Mouse (Mus musculus) lung, postnatal 10 days (tissue): ENCODE measurements around the gene Fxyd4.

Experiments used
- DNase-seq: peaks from one replicate; pipeline ENCODE4 v3.0.0; 2021

Fxyd4 gene

DNA sequence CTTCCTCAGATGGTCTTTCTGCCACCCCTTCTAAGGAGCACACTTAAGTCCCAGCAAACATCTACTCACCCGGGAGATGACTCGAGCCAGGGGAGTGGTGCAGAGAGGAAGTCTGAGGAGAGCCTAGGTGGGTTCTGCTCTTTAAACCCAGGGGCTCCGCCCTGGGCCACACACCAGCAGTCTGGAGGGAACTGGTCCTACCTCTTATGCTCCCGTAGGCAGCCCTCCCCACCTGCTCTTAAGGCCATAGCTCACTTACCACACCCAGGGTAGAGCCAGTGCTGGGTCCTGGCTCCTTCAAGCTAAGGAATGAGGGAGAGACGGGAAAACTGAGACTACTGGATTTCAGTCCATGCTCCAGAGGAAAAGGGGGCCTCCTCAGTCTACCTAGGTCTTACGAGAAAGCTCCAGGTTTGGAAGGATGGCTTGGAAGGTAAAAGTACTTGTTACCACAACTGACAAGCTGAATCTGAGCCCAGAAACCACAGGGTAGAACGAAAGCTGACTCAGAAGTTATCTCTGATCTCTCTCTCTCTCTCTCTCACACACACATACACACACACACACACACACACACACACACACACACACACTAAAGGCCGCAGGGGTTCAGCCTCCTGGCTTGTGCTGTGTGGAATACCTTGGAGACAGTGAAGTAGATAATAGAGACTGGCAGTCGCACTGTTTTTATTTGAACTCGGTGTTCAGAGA, at the start of gene Fxyd4:
Fxyd4 (minus strand) TSS at position 471 of the 711 bp plus-strand sequence.
- peak; percentile 38 for DNase-seq

- no peak for DNase-seq
Measured at GRCm38 (mm10) chr6:117987173-117987572, 49.7 kb upstream of the Fxyd4 start.

DNA sequence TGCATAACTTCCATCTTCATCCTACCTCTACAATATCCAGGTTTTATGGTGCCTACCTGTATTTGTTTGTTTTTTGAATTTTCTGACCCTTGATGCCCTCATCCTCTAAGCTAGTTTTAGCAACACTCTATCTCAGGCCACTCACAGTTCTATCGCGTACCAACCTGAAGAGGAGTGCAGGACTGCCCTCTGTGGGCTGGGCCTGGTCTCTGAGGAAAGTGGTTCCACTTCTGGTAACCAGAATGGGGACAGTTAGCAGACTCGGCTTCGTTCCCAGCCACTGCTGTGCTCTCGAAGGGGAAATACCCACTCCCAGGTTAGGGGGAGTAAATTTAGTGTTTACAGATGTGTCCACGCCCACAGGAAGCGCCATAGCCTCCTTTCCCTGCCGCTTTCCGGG, 29.2 kb upstream of the Fxyd4 start:
- DNase-seq: peak; percentile 19

- DNase-seq: no peak
Measured at GRCm38 (mm10) chr6:117963201-117963600, 25.7 kb upstream of the Fxyd4 start.

DNA sequence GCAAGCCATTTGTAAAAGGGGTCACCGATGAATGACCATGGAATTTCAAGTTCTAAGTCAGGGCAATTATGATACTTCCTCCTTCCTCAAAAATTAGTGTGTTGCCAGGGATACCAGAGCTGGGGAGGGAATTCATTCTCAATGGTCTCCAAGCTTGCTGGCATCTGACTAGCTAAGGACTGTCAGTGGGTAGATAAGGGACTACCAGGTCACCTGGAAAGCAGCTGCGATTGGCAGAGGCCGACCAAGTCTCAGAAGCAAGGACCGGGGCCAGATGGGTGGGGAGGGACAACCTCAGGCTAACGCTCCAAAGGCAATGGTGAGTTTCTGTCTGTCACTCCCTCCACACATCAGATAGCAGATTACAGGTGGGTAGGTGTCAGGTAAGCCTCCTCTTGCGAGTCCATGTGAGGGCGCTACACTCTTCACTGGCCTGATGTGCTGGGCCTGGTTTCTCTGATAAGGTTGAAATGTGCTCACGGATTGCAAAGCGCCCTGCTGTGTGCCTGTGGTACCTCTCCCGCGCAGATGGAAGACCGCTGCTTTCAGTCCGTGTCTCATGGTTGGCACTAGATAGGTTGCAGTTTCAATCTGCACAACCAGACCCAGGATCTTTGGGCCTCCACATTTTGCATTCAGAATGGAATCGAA, 19.5 kb upstream of the Fxyd4 start:
- no peak for DNase-seq

GRCm38 (mm10) chr6:117956161-117956560, 18.7 kb upstream of the Fxyd4 start:
- no peak for DNase-seq

DNA sequence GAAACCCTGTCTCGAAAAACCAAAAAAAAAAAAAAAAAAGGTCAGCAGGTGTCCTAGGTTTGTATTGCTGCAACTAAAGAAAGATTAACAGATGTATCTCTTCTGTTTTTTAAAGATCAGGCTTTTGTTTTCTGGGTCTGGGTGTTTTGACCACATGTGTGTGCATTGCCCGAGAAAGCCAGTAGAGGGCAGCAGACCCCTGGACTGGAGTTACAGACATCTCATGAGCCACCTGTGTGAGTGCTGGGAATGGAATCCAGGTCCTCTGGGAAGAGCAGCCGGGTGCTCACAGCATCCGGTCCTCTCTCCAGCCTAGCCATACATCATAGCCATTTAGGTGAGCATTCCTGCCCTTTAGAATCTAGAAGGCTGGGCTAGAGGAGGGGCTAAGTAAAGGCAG, 14.8 kb upstream of the Fxyd4 start:
- no peak for DNase-seq

DNA sequence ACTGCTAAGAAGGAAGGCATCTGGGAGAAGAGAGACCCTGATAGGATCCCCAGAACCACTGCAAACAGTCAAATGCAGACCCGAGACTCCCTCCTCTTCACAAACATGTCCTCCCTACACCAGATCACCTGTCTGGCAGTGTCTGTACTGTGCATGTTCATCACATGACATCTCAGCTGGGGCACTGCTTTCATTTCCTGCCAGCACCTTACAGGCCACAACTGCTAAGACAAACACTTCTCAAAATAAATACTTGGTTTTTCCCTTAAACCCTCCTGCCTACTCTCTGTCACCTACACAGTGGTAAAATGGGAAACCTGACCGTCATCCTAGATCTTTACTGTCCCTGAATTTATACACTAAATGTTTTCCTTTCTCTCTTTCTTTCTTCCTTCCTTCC, 6.4 kb upstream of the Fxyd4 start:
- DNase-seq: no peak

DNA sequence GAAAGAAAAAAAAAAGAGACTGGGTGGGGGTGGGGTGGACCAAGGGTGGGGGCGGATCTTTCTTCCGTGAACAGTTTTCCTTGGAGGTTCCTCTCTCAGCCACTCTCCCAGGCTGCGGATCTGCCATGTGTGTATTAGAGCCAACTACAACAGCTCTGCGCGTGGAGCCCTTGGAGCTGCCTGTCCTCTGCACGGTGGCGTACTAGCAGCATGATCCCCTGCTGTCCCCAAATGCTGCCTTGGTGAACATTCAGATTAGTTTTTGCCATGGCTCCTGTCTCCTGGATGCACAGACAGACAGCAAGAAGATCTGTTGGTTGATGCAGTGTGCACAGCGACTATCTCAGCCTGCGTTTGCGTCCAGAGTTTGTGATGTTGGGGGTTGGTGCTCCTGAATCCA, 5.3 kb upstream of the Fxyd4 start:
- DNase-seq: no peak

DNA sequence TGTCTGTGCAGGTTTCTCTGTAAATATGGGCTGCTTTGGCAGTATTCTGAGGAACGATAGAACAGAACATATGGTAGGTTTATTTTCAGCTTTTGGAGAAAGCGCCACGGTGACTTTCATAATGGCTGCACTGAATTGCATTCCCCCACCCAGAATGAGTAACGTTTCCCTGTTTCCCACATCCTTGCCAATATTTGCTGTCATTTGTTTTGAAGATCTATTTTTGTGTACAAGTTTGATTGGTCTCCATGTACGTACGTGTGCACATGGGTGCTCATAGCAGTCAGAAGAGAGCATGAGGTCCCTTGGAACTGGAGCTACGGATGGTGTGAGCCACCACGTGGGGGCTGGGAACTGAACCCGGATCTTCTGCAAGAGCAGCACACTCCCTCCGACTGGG, 1.5 kb upstream of the Fxyd4 start:
- no peak for DNase-seq

DNA sequence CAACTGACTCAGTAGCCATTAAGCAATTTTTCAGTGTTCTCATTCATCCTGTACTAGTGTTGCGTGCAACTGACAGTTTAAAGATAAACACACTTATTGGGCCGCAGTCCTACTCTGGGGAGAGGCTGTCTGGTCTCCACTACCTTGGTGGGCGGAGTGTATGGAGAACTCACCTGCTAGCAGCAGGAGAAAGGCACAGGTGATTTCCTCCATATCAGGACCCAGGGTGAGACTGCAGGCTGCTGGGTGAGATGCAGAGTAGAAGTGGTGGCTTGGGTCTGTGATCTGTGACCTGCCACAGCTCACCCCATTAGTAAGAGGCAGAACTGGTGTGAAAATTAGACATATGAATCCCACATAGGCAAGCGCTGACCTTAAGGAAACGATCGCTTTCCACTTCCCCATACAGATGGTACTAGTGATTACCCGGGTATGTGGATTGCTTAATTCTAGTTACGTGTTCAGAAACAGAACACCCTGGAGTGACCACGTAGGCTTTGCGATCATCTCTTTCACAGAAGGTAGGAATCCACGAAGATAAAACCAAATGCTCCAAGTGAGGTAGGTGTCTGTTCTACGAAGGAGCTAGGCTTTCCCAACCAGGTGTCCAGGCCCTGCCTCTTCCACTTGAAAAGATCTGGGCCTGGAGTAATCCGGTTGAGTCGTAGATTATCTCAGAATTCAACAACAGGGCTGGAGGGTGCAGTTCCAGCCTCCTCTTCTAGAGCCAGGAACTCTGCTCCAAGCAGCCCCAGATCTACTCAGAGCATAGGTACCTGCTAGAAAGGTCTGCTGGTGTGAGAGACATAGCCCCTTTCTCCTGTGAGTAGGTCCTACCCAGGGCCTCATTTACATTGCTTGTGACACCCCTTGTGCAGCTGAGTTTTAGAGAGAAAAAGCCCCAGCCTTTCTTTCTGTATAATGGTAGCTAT, 1.5 kb downstream of the Fxyd4 start:
- no peak for DNase-seq

GRCm38 (mm10) chr6:117934301-117934700, 3.2 kb downstream of the Fxyd4 start:
- DNase-seq: no peak

DNA sequence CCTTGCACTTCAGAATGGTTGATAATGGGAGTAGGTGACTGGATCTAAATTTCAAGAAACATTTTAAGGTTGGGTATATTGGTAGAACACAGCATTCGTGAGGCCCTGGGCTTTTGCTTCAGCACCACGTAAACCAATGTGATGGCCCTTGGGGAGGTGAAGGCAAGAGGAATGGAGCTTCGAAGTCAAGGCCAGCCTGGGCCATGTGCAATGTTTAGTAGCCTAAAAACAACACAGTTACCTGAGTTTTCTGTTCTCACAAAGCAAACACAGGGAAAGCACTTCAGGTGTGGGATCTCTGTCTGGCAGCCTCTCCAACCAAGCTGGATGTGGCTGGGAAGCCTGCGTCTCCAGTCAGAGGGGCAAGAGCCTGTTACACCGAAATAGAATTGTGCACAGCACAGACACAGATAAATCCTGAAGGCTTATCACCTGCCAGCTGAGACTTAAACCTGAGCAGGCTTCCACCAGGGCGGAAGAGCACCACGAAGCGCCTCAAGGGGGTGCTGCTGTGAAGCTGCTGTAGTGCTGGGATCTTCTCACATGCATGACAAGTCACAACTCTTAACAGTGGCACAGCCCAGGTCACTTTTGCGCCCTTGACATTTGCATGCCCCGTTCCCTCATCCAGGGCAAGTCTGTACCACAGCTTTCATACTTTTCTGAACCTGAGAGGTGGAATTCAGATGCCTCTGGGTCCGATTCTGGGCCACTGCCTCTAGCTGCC, 5.0 kb downstream of the Fxyd4 start:
- DNase-seq: peak; percentile 36

DNA sequence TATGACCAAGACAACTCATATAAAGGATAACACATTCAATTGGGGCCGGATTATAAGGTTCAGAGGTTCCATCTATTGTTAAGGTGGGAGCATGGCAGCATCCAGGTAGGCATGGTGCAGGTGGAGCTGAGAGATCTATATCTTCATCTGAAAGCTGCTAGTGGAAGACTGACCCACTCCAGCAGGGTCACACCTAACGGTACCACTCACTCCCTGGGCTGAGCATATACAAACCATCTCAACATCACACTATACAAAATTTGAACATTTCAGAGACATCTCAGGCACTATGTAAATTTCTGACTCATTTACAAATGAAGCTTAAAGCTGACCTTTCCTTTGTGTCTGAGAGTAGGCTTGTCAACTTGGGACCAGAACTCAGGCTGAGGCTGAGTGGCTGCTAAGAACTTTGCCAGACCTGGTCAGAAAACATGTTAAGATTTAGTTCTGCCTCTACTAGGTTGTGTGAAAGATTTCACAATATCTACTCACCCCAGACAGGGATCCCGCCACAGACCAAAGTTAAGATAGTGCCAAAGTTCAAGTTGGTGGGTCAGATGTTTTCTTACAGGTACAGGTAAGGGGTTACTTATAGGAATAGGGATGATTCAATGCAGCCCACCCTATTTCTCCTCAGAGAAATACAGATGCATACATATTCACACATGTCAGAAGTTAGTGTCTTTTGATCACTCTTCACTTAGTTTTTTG, 7.4 kb downstream of the Fxyd4 start:
- DNase-seq: no peak

DNA sequence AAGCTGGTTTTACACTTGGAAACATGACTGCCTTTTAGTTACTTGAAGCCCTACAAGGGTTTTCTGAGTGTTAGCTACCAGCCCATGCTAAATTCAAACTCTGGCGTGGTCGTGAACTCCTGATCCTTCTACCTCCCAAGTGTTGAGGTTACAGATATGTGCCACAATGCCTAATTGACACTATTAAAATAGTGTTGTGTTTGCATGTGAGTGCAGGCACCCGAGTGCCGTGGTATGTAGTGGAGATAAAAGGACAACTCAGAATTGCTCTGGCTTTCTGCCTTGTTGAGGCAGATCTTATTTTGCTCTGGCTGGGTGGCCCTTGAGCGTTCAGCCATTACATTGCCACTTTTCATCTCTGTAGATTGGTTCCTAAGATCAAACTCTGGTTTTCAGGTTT, 8.7 kb downstream of the Fxyd4 start:
- DNase-seq: no peak

- DNase-seq: no peak
Measured at GRCm38 (mm10) chr6:117927955-117928354, 9.5 kb downstream of the Fxyd4 start.

- no peak for DNase-seq
Measured at GRCm38 (mm10) chr6:117926871-117927491, 10.5 kb downstream of the Fxyd4 start.

DNA sequence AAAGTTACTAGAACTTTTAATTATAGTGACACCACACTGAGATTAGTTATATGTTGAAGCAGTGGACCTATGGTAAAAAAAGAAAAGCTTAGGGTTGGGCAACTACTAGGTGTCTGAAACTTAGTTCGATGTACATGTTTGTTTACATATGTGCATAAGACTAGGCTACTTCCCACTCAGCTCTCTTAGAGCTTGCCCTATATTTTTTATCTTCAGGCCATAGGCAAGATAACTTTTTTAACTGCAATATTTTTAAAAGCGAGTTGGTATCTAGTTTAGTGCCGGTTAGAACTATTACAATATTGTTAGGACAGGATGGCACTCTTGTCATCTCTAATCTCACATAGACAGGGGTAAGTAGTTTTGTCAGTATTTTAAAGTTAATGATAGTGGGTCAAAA, 15.5 kb downstream of the Fxyd4 start:
- DNase-seq: no peak

DNA sequence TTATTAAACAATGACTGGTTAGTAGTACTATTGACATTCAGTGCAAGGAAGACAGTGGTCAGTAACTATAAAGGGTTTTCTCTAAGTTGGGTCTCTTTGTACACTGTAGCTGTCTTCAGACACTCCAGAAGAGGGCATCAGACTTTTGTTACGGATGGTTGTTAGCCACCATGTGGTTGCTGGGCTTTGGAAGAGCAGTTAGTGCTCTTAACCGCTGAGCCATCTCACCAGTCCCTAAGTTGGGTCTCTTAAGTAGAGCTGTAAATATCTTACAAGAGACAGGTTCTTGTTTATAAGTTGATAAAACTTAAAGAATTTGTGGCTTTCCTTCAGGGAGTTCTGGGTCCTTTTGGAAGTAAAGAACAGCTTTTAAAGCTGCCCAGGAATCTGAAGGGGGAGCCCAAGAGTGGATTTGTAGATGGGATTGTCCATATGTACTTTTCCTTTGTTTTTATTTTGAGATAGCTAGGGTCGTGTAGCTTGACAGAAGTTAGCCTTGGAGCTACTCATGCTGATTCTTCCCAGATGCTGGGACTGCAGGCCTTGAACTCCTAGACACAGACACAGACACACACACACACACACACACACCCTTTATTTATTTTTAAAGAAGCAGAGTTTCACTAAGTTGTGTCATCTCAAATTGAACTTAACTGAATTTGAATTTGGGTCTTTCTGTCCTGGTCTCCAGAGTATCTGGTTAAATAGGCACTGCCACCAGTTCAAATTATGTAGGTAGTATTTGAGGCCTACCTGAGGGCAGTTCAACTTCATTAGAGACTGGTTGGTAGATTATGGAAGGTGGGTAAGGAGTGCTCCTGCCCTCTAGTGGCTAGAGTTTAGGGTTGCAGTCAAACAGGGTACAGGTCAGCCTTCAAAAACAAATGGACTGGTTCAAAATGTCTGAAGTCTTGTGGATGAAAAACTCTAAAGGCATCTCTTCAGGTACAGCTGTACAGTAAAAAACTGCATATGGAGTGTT, 16.5 kb downstream of the Fxyd4 start:
- peak; percentile 62 for DNase-seq

DNA sequence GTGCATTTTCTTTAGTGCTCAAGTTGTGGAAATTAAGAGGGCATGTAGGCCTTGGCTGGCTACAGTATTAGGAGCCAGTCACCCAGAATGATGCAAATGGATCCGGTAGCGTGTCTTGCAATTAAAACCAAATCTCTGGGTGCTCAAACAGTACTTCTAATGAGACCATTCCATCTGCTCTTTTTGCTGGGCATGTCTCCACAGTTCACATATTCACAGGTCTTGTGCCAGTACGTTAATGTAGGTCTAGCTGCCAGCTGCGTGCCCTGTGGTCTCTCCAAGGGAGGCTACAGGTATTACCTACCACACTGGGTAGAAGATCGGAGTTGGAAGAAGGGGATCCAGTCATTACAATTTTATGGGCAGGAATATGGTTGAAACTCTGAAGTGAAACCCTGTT, 19.4 kb downstream of the Fxyd4 start:
- no peak for DNase-seq

DNA sequence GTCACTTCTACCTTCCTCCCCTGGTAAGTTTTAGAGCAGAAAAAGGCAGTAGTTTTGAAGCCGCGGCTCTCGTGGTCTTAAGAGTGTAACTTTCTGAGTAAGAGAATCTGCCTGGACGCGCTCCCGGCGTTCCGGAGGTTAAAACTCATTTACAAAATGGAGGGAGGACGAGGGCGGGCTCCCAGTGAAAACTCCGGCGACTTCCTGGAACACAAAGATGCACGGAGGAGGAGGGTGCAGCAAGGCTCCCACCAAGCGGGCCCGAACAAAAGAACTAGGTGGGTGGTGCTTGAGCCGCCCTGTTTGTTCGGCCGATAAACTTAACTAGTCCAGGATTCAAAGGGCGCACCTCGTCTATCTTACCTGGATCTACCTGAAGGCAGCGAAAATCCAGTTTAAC, 19.9 kb downstream of the Fxyd4 start:
- DNase-seq: peak; percentile 87
